Mouse (Mus musculus): ENCODE results near the gene Ddb2. TPM values are rescaled to one million over a fixed set of nuclear protein-coding genes. Genes with fewer than 3 reads are reported as not detected.
"Not testable (repeated sequence)": the region's sequence is repeated elsewhere in the genome, so short reads cannot be mapped to it uniquely, and the experiment has no call there.

Ddb2 gene
- polyA plus RNA-seq, 1 experiment, result 8.4 TPM

GRCm38 (mm10) chr2:91255661-91256150, 18.9 kb upstream of the Ddb2 start, which contains the start of gene Pacsin3:
TSS of gene Pacsin3 (plus strand) at chr2:91255954.
- Histone ChIP-seq H3K4me3 (ENCODE audit: insufficient read depth, low read length) (peak within 1 kb of the TSS; percentile 69), H3K27ac (ENCODE audit: insufficient read depth, low read length) (no peak within 1 kb of the TSS), H3K4me1 (ENCODE audit: control insufficient read depth, insufficient read depth, low read length) (no peaks in the 10 kb centered on the region; the same call in 1 of the 2 replicates)
- TF ChIP-seq CTCF (IDR thresholded peaks at IDR 0.05; ENCODE audit: borderline replicate concordance, insufficient read depth, low read length) (no peak), POLR2A (IDR thresholded peaks at IDR 0.05; ENCODE audit: low read depth, low read length) (no peak)

- no peaks in the 10 kb centered on the region; the same call in 1 of the 2 replicates for H3K4me1 ChIP-seq (ENCODE audit: control insufficient read depth, insufficient read depth, low read length)
- H3K4me3 ChIP-seq (ENCODE audit: insufficient read depth, low read length), result no peak overlapping the region
- no peak for TF ChIP-seq POLR2A (IDR thresholded peaks at IDR 0.05; ENCODE audit: low read depth, low read length)
- no peak for TF ChIP-seq CTCF (IDR thresholded peaks at IDR 0.05; ENCODE audit: borderline replicate concordance, insufficient read depth, low read length)
- no peak overlapping the region for H3K27ac ChIP-seq (ENCODE audit: insufficient read depth, low read length)
These were observed 18.1 kb upstream of the Ddb2 start for GRCm38 (mm10) chr2:91254725-91255380.

- H3K4me3 ChIP-seq (ENCODE audit: insufficient read depth, low read length), result no peak overlapping the region
- TF ChIP-seq POLR2A (IDR thresholded peaks at IDR 0.05; ENCODE audit: low read depth, low read length) (no peak), CTCF (IDR thresholded peaks at IDR 0.05; ENCODE audit: borderline replicate concordance, insufficient read depth, low read length) (no peak)
- H3K4me1 ChIP-seq (ENCODE audit: control insufficient read depth, insufficient read depth, low read length), result no peaks in the 10 kb centered on the region
- no peak overlapping the region for H3K27ac ChIP-seq (ENCODE audit: insufficient read depth, low read length)
These were observed 15.7 kb upstream of the Ddb2 start for GRCm38 (mm10) chr2:91252512-91252911.

GRCm38 (mm10) chr2:91252001-91252400, 15.2 kb upstream of the Ddb2 start:
- Histone ChIP-seq H3K4me1 (ENCODE audit: control insufficient read depth, insufficient read depth, low read length) (no peaks in the 10 kb centered on the region), H3K27ac (ENCODE audit: insufficient read depth, low read length) (no peak overlapping the region), H3K4me3 (ENCODE audit: insufficient read depth, low read length) (no peak overlapping the region)
- no peak for TF ChIP-seq POLR2A (IDR thresholded peaks at IDR 0.05; ENCODE audit: low read depth, low read length)
- TF ChIP-seq CTCF (IDR thresholded peaks at IDR 0.05; ENCODE audit: borderline replicate concordance, insufficient read depth, low read length), result no peak

GRCm38 (mm10) chr2:91248366-91248765, 11.6 kb upstream of the Ddb2 start:
- no peak overlapping the region; the same call in 1 of the 2 replicates for H3K27ac ChIP-seq (ENCODE audit: insufficient read depth, low read length)
- no peaks in the 10 kb centered on the region; the same call in 1 of the 2 replicates for H3K4me1 ChIP-seq (ENCODE audit: control insufficient read depth, insufficient read depth, low read length)
- no peak for TF ChIP-seq POLR2A (IDR thresholded peaks at IDR 0.05; ENCODE audit: low read depth, low read length)
- no peak for TF ChIP-seq CTCF (IDR thresholded peaks at IDR 0.05; ENCODE audit: borderline replicate concordance, insufficient read depth, low read length)
- no peak overlapping the region for H3K4me3 ChIP-seq (ENCODE audit: insufficient read depth, low read length)

GRCm38 (mm10) chr2:91244557-91245228, 7.9 kb upstream of the Ddb2 start:
- no peak overlapping the region for H3K4me3 ChIP-seq (ENCODE audit: insufficient read depth, low read length)
- H3K4me1 ChIP-seq (ENCODE audit: control insufficient read depth, insufficient read depth, low read length), result no peaks in the 10 kb centered on the region; the same call in 1 of the 2 replicates
- H3K27ac ChIP-seq (ENCODE audit: insufficient read depth, low read length), result no peak overlapping the region
- TF ChIP-seq POLR2A (IDR thresholded peaks at IDR 0.05; ENCODE audit: low read depth, low read length) (no peak), CTCF (IDR thresholded peaks at IDR 0.05; ENCODE audit: borderline replicate concordance, insufficient read depth, low read length) (no peak)

- Histone ChIP-seq H3K4me1 (ENCODE audit: control insufficient read depth, insufficient read depth, low read length) (no peaks in the 10 kb centered on the region; the same call in 1 of the 2 replicates), H3K27ac (ENCODE audit: insufficient read depth, low read length) (no peak overlapping the region), H3K4me3 (ENCODE audit: insufficient read depth, low read length) (no peak overlapping the region)
- TF ChIP-seq CTCF (IDR thresholded peaks at IDR 0.05; ENCODE audit: borderline replicate concordance, insufficient read depth, low read length) (no peak), POLR2A (IDR thresholded peaks at IDR 0.05; ENCODE audit: low read depth, low read length) (no peak)
These were observed 6.6 kb upstream of the Ddb2 start for GRCm38 (mm10) chr2:91243416-91243815.

GRCm38 (mm10) chr2:91242547-91242946, 5.8 kb upstream of the Ddb2 start:
- Histone ChIP-seq H3K27ac (ENCODE audit: insufficient read depth, low read length) (no peak overlapping the region), H3K4me1 (ENCODE audit: control insufficient read depth, insufficient read depth, low read length) (no peaks in the 10 kb centered on the region; the same call in 1 of the 2 replicates), H3K4me3 (ENCODE audit: insufficient read depth, low read length) (no peak overlapping the region)
- no peak for TF ChIP-seq POLR2A (IDR thresholded peaks at IDR 0.05; ENCODE audit: low read depth, low read length)
- TF ChIP-seq CTCF (IDR thresholded peaks at IDR 0.05; ENCODE audit: borderline replicate concordance, insufficient read depth, low read length), result no peak

GRCm38 (mm10) chr2:91237511-91238080, 814 bp upstream of the Ddb2 start:
- not testable (repeated sequence) for H3K4me1 ChIP-seq (ENCODE audit: control insufficient read depth, insufficient read depth, low read length)
- Histone ChIP-seq H3K4me3 (ENCODE audit: insufficient read depth, low read length) (peak overlapping the region; percentile 70), H3K27ac (ENCODE audit: insufficient read depth, low read length) (peak overlapping the region; percentile 85)

- no peak for TF ChIP-seq POLR2A (IDR thresholded peaks at IDR 0.05; ENCODE audit: low read depth, low read length)
- no peak for TF ChIP-seq CTCF (IDR thresholded peaks at IDR 0.05; ENCODE audit: borderline replicate concordance, insufficient read depth, low read length)
- Histone ChIP-seq H3K27ac (ENCODE audit: insufficient read depth, low read length) (no peak overlapping the region), H3K4me3 (ENCODE audit: insufficient read depth, low read length) (no peak overlapping the region), H3K4me1 (ENCODE audit: control insufficient read depth, insufficient read depth, low read length) (no peaks in the 10 kb centered on the region)
These were observed 7.0 kb downstream of the Ddb2 start for GRCm38 (mm10) chr2:91229735-91230134.

Data from embryonic fibroblast, embryonic 13.5 days (primary cell).